In the genomic region with DNA sequence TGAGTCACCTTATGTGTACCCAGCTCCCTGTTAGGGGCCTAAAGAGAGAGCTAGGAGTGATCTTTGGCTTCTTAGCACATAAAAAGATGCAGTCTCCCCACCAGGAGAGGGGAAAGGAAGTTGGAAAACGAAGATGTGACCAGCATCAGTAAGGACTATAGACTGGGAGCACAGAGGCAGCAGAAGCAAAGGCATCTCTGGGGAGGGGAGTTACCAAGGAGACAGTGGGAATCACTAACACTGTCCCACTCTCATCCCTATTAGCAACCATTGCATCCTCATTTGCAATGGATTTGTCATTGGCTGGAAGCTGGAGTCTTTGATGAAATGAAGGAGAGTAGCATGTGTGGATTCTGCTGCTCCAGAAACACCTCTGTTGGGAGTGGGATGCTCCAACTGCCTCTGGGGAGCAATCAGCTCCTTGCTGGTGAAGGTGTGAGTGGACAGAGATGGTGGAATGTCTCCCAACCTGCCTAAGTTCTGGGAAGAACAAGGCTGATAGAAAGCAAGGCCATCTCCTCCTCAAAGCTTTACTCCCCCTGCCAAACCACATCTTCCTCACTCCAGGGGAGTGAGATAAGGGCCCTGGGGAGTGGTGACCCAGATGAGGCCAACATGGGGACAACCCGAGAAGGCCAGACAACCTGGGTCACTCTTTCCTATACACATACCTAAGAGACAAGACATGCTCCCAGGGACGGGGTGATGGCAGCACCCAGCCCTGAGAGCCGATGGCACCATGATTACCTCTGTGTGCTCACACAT, we compare ENCODE assay signal across 22 mouse cellular contexts. TPM values are rescaled to one million over a fixed set of nuclear protein-coding genes. Genes with fewer than 3 reads are reported as not detected.
A peak's percentile ranks its signal among the peaks of the same experiment; 100 is the strongest.
DNase-seq lines count a peak whose midpoint lies in the region; ATAC-seq and TF ChIP-seq lines count a peak whose summit lies in the region.
"Had no signal": no experiment of that assay in that cellular context is flagged by ENCODE, and none has a peak within 500 bp of the region (broad histone marks: within the 10 kb centered on the region; RNA-seq: fewer than 3 reads in every experiment).

No protein-coding gene starts in this region.

- WGBS in midbrain, embryonic 14.5 days, result 78% methylated on average over 4 of the region's 4 CpGs

- DNase-seq in gastrocnemius, adult 2 months, result no peak
- no peak for DNase-seq in gastrocnemius, postnatal 36 days
- DNase-seq in liver (peak; percentile 23), MN1 (ENCODE audit: low spot score) (no peak)
- DNase-seq in midbrain, embryonic 14.5 days, result peak; percentile 39
- no peak for DNase-seq in left cerebral cortex, postnatal 14 days (ENCODE audit: low spot score in 2 of 2)
- DNase-seq: adrenal gland, postnatal 14 days; cerebellum, adult 8-10 months; gastrocnemius, postnatal 25 days; heart, postnatal 4 days; lung, embryonic 14.5 days; lung, postnatal 4 days; right cerebral cortex, postnatal 25 days; thymus, postnatal 25 days had no signal

- H3K9me3 ChIP-seq in megakaryocyte, embryonic 14.5 days, result peaks cover 14% of the 10 kb centered on the region
- no peaks in the 10 kb centered on the region for H3K9me3 ChIP-seq in midbrain, embryonic 14.5 days (ENCODE audit: control insufficient read depth, low read length)
- H3K9me3 ChIP-seq: embryonic facial prominence, embryonic 13.5 days; heart, embryonic 13.5 days; neural tube, embryonic 13.5 days had no signal

- H3K4me2 ChIP-seq in midbrain, embryonic 14.5 days (ENCODE audit: low read length), result no peak overlapping the region
- H3K4me2 ChIP-seq: embryonic facial prominence, embryonic 13.5 days; heart, embryonic 13.5 days; limb, embryonic 12.5 days; lung, embryonic 14.5 days; neural tube, embryonic 13.5 days had no signal

- H3K9ac ChIP-seq in midbrain, embryonic 14.5 days (replicated peaks; ENCODE audit: low read length), result no peak overlapping the region
- H3K9ac ChIP-seq: embryonic facial prominence, embryonic 13.5 days; heart, embryonic 13.5 days; limb, embryonic 12.5 days; lung, embryonic 14.5 days; neural tube, embryonic 13.5 days had no signal

- no peak for ATAC-seq in megakaryocyte, adult 5-6 weeks (ENCODE audit: poor library complexity, severe bottlenecking)
- no peak for ATAC-seq in midbrain, embryonic 14.5 days (ENCODE audit: low FRiP score, low TSS enrichment)
- ATAC-seq: intestine, embryonic 16.5 days had no signal

- H3K4me1 ChIP-seq in megakaryocyte, embryonic 14.5 days, result peaks cover 36% of the 10 kb centered on the region
- 0 out of 2 replicates have a peak, but pooled peaks cover 4% of the 10 kb centered on the region for H3K4me1 ChIP-seq in midbrain, embryonic 14.5 days (ENCODE audit: control insufficient read depth, insufficient read depth, low read length)

- H3K4me3 ChIP-seq in gastrocnemius, adult 2 months, result no peak overlapping the region
- H3K4me3 ChIP-seq in megakaryocyte, embryonic 14.5 days (replicated peaks), result peak overlapping the region; percentile 38
- no peak overlapping the region for H3K4me3 ChIP-seq in midbrain, embryonic 14.5 days (replicated peaks; ENCODE audit: low read depth, low read length)
- H3K4me3 ChIP-seq: embryonic facial prominence, embryonic 13.5 days; heart, embryonic 13.5 days; left cerebral cortex, adult 2 months; limb, embryonic 12.5 days; neural tube, embryonic 13.5 days had no signal

- intact Hi-C loops in gastrocnemius, adult 2 months (cut with DNase I), result no loop called here
- intact Hi-C loops in gastrocnemius, postnatal 36 days (cut with DNase I), result loop anchor here (5.0 kb wide), 1 partner anchor 35 kb away; no protein-coding TSS in a partner anchor
- intact Hi-C loops in left cerebral cortex, postnatal 14 days (cut with DNase I), result no loop called here

- H3K27ac ChIP-seq in gastrocnemius, adult 2 months, result peak overlapping the region; percentile 92
- no peak overlapping the region for H3K27ac ChIP-seq in midbrain, embryonic 14.5 days (replicated peaks; ENCODE audit: low read depth, low read length)
- H3K27ac ChIP-seq: embryonic facial prominence, embryonic 13.5 days; heart, embryonic 13.5 days; left cerebral cortex, adult 2 months; limb, embryonic 12.5 days; neural tube, embryonic 13.5 days had no signal

- no peaks in the 10 kb centered on the region for H3K36me3 ChIP-seq in megakaryocyte, embryonic 14.5 days (replicated peaks; ENCODE audit: low read length)
- H3K36me3 ChIP-seq in midbrain, embryonic 14.5 days (ENCODE audit: control insufficient read depth, insufficient read depth, low read length), result no peaks in the 10 kb centered on the region
- H3K36me3 ChIP-seq: embryonic facial prominence, embryonic 13.5 days; heart, embryonic 13.5 days; limb, embryonic 12.5 days; neural tube, embryonic 13.5 days had no signal

- TF ChIP-seq CTCF in gastrocnemius, adult 2 months (IDR thresholded peaks at IDR 0.05), result no peak

- H3K27me3 ChIP-seq in megakaryocyte, embryonic 14.5 days (replicated peaks), result peaks cover 52% of the 10 kb centered on the region
- H3K27me3 ChIP-seq in midbrain, embryonic 14.5 days (ENCODE audit: control insufficient read depth, insufficient read depth, low read length), result no peaks in the 10 kb centered on the region
- H3K27me3 ChIP-seq: embryonic facial prominence, embryonic 13.5 days; heart, embryonic 13.5 days; limb, embryonic 12.5 days; neural tube, embryonic 13.5 days had no signal

RNA-seq across cellular contexts. Expression of a gene that starts 23.6 kb away (rescaled TPM):
- total RNA-seq in gastrocnemius, adult 2 months (2021), result 1,000 to 10,000 TPM; 2,168 to 2,432 TPM
- total RNA-seq in gastrocnemius, postnatal 36 days (2021), result 1,000 to 10,000 TPM; 1,946 to 2,068 TPM
- polyA plus RNA-seq in megakaryocyte, embryonic 14.5 days (2012; ENCODE audit: insufficient read depth, low replicate concordance), result 7,037 and 23,567 TPM in 2 replicates
- total RNA-seq in megakaryocyte, adult 5-6 weeks (2015), result 1,271 and 1,296 TPM in 2 replicates
- total RNA-seq in megakaryocyte, adult 5-6 weeks (2017), result 513 and 615 TPM in 2 replicates
- 1,308 and 1,477 TPM in 2 replicates for polyA plus RNA-seq in midbrain, embryonic 14.5 days (2014; fragmentation: Nextera tagmentation; extraction: Ambion mirVana)
- total RNA-seq in left cerebral cortex, postnatal 14 days (2021), result 1,000 to 10,000 TPM; 1,766 to 1,778 TPM

RNA-seq across cellular contexts. Expression of a gene that starts 44.6 kb away (rescaled TPM):
- under 1 TPM; 0.28 to 0.46 TPM for total RNA-seq in gastrocnemius, adult 2 months (2021)
- under 1 TPM in 1 of 2 experiments, not detected in 1; 0.15 TPM for total RNA-seq in gastrocnemius, postnatal 36 days (2021)
- polyA plus RNA-seq in megakaryocyte, embryonic 14.5 days (2012; ENCODE audit: insufficient read depth, low replicate concordance), result not detected in 2 replicates
- total RNA-seq in megakaryocyte, adult 5-6 weeks (2015), result not detected in 2 replicates
- not detected in 2 replicates for total RNA-seq in megakaryocyte, adult 5-6 weeks (2017)
- 2.1 and 2.5 TPM in 2 replicates for polyA plus RNA-seq in midbrain, embryonic 14.5 days (2014; fragmentation: Nextera tagmentation; extraction: Ambion mirVana)
- 1 to 10 TPM; 1.1 to 2.1 TPM for total RNA-seq in left cerebral cortex, postnatal 14 days (2021)
- total RNA-seq: heart, postnatal 4 days had no signal

RNA-seq across cellular contexts. Expression of a gene that starts 44.7 kb away (rescaled TPM):
- 1 to 10 TPM; 4.0 to 4.7 TPM for total RNA-seq in gastrocnemius, adult 2 months (2021)
- total RNA-seq in gastrocnemius, postnatal 36 days (2021), result 1 to 10 TPM; 4.5 to 4.6 TPM
- 2.0 and 8.8 TPM in 2 replicates for polyA plus RNA-seq in megakaryocyte, embryonic 14.5 days (2012; ENCODE audit: insufficient read depth, low replicate concordance)
- total RNA-seq in megakaryocyte, adult 5-6 weeks (2015), result 3.1 and 5.6 TPM in 2 replicates
- total RNA-seq in megakaryocyte, adult 5-6 weeks (2017), result 7.1 and 11.8 TPM in 2 replicates
- polyA plus RNA-seq in midbrain, embryonic 14.5 days (2014; fragmentation: Nextera tagmentation; extraction: Ambion mirVana), result 13.3 and 19.2 TPM in 2 replicates
- total RNA-seq in left cerebral cortex, postnatal 14 days (2021), result 10 to 100 TPM in 1 of 2 experiments, 1 to 10 TPM in 1; 8.9 to 10.4 TPM

RNA-seq across cellular contexts. Expression of a gene that starts 57.5 kb away (rescaled TPM):
- total RNA-seq in gastrocnemius, adult 2 months (2021), result 1 to 10 TPM; 2.1 to 2.7 TPM
- total RNA-seq in gastrocnemius, postnatal 36 days (2021), result 1 to 10 TPM; 1.9 to 6.4 TPM
- polyA plus RNA-seq in megakaryocyte, embryonic 14.5 days (2012; ENCODE audit: insufficient read depth, low replicate concordance), result 23.6 and 70.8 TPM in 2 replicates
- 204 and 205 TPM in 2 replicates for total RNA-seq in megakaryocyte, adult 5-6 weeks (2015)
- 85.5 and 116 TPM in 2 replicates for total RNA-seq in megakaryocyte, adult 5-6 weeks (2017)
- 18.1 and 21.7 TPM in 2 replicates for polyA plus RNA-seq in midbrain, embryonic 14.5 days (2014; fragmentation: Nextera tagmentation; extraction: Ambion mirVana)
- total RNA-seq in left cerebral cortex, postnatal 14 days (2021), result 10 to 100 TPM; 17.9 to 19.5 TPM

Comparison
In these comparisons a context has a peak if more than half of its experiments do, and no peak if none do; other contexts are left out.
1. DNase-seq: peak in liver (single experiment) and midbrain, embryonic 14.5 days (single experiment); none in gastrocnemius, adult 2 months (single experiment), gastrocnemius, postnatal 36 days (0 of 2), MN1 (single experiment) and left cerebral cortex, postnatal 14 days (0 of 2).